Mouse (Mus musculus): ENCODE results near the gene Srsf5. TPM values are rescaled to one million over a fixed set of nuclear protein-coding genes. Genes with fewer than 3 reads are reported as not detected.

The Srsf5 gene
- polyA plus RNA-seq, 1 experiment from 2014 or later = 426 TPM

GRCm38 (mm10) chr12:80956039-80956438 lies 10.7 kb downstream of the Srsf5 start:
- no peak for ATAC-seq
- H3K4me1 ChIP-seq (ENCODE audit: control insufficient read depth, insufficient read depth, low read length) = no peaks in the 10 kb centered on the region
- H3K27me3 ChIP-seq (ENCODE audit: control insufficient read depth, insufficient read depth, low read depth, low read length) = no peaks in the 10 kb centered on the region
- no peak overlapping the region for H3K4me2 ChIP-seq (ENCODE audit: low read length)
- 90% methylated on average over 3 of the region's 3 CpGs for WGBS
- H3K9me3 ChIP-seq (replicated peaks; ENCODE audit: control insufficient read depth, low read length, poor library complexity, severe bottlenecking) = no peaks in the 10 kb centered on the region
- no peak overlapping the region for H3K27ac ChIP-seq (ENCODE audit: low read length)
- H3K9ac ChIP-seq (ENCODE audit: low read depth, low read length) = no peak overlapping the region
- H3K36me3 ChIP-seq (ENCODE audit: control insufficient read depth, insufficient read depth, low read length) = peaks cover 37% of the 10 kb centered on the region
- no peak overlapping the region for H3K4me3 ChIP-seq (ENCODE audit: low read depth, low read length)

GRCm38 (mm10) chr12:80957961-80958360 lies 12.7 kb downstream of the Srsf5 start:
- H3K27ac ChIP-seq (ENCODE audit: low read length) = no peak overlapping the region
- no peak overlapping the region for H3K9ac ChIP-seq (ENCODE audit: low read depth, low read length)
- no peaks in the 10 kb centered on the region for H3K27me3 ChIP-seq (ENCODE audit: control insufficient read depth, insufficient read depth, low read depth, low read length)
- no peak overlapping the region for H3K4me3 ChIP-seq (ENCODE audit: low read depth, low read length)
- 92% methylated on average over 4 of the region's 4 CpGs for WGBS
- no peaks in the 10 kb centered on the region for H3K9me3 ChIP-seq (replicated peaks; ENCODE audit: control insufficient read depth, low read length, poor library complexity, severe bottlenecking)
- no peaks in the 10 kb centered on the region for H3K4me1 ChIP-seq (ENCODE audit: control insufficient read depth, insufficient read depth, low read length)
- no peak overlapping the region for H3K4me2 ChIP-seq (ENCODE audit: low read length)
- ATAC-seq = no peak
- H3K36me3 ChIP-seq (ENCODE audit: control insufficient read depth, insufficient read depth, low read length) = peaks cover 31% of the 10 kb centered on the region

GRCm38 (mm10) chr12:80962566-80962965 lies 17.3 kb downstream of the Srsf5 start:
- Histone ChIP-seq H3K4me3 (ENCODE audit: low read depth, low read length) (no peak overlapping the region), H3K36me3 (ENCODE audit: control insufficient read depth, insufficient read depth, low read length) (0 out of 2 replicates have a peak, but pooled peaks cover 6% of the 10 kb centered on the region), H3K27me3 (ENCODE audit: control insufficient read depth, insufficient read depth, low read depth, low read length) (no peaks in the 10 kb centered on the region), H3K4me2 (ENCODE audit: low read length) (no peak overlapping the region), H3K4me1 (ENCODE audit: control insufficient read depth, insufficient read depth, low read length) (no peaks in the 10 kb centered on the region), H3K9me3 (replicated peaks; ENCODE audit: control insufficient read depth, low read length, poor library complexity, severe bottlenecking) (no peaks in the 10 kb centered on the region), H3K9ac (ENCODE audit: low read depth, low read length) (no peak overlapping the region), H3K27ac (ENCODE audit: low read length) (no peak overlapping the region)
- 89% methylated on average over 4 of the region's 4 CpGs for WGBS
- ATAC-seq = no peak

- no peaks in the 10 kb centered on the region for H3K27me3 ChIP-seq (ENCODE audit: control insufficient read depth, insufficient read depth, low read depth, low read length)
- no peaks in the 10 kb centered on the region for H3K36me3 ChIP-seq (ENCODE audit: control insufficient read depth, insufficient read depth, low read length)
- no peak overlapping the region for H3K27ac ChIP-seq (ENCODE audit: low read length)
- H3K4me2 ChIP-seq (ENCODE audit: low read length) = no peak overlapping the region
- WGBS = 86% methylated on average over 11 of the region's 11 CpGs
- H3K4me3 ChIP-seq (ENCODE audit: low read depth, low read length) = no peak overlapping the region
- no peak for ATAC-seq
- no peaks in the 10 kb centered on the region for H3K9me3 ChIP-seq (replicated peaks; ENCODE audit: control insufficient read depth, low read length, poor library complexity, severe bottlenecking)
- no peaks in the 10 kb centered on the region for H3K4me1 ChIP-seq (ENCODE audit: control insufficient read depth, insufficient read depth, low read length)
- no peak overlapping the region for H3K9ac ChIP-seq (ENCODE audit: low read depth, low read length)
Observed at GRCm38 (mm10) chr12:80966059-80966838, 20.9 kb downstream of the Srsf5 start.

- Histone ChIP-seq H3K4me3 (ENCODE audit: low read depth, low read length) (no peak overlapping the region), H3K9ac (ENCODE audit: low read depth, low read length) (no peak overlapping the region), H3K27ac (ENCODE audit: low read length) (no peak overlapping the region), H3K36me3 (ENCODE audit: control insufficient read depth, insufficient read depth, low read length) (no peaks in the 10 kb centered on the region), H3K9me3 (replicated peaks; ENCODE audit: control insufficient read depth, low read length, poor library complexity, severe bottlenecking) (no peaks in the 10 kb centered on the region), H3K27me3 (ENCODE audit: control insufficient read depth, insufficient read depth, low read depth, low read length) (no peaks in the 10 kb centered on the region), H3K4me2 (ENCODE audit: low read length) (no peak overlapping the region), H3K4me1 (ENCODE audit: control insufficient read depth, insufficient read depth, low read length) (no peaks in the 10 kb centered on the region)
- WGBS = 91% methylated on average over 9 of the region's 9 CpGs
- ATAC-seq = no peak
Observed at GRCm38 (mm10) chr12:80967918-80968317, 22.6 kb downstream of the Srsf5 start.

GRCm38 (mm10) chr12:80968605-80969004 lies 23.3 kb downstream of the Srsf5 start, which contains the start of gene Slc10a1:
Slc10a1 (minus strand) TSS chr12:80968705.
- H3K4me2 ChIP-seq (ENCODE audit: low read length) = no peak within 1 kb of the TSS
- no peak within 1 kb of the TSS for H3K27ac ChIP-seq (ENCODE audit: low read length)
- ATAC-seq = no peak
- no peaks in the 10 kb centered on the region for H3K36me3 ChIP-seq (ENCODE audit: control insufficient read depth, insufficient read depth, low read length)
- H3K4me1 ChIP-seq (ENCODE audit: control insufficient read depth, insufficient read depth, low read length) = no peaks in the 10 kb centered on the region
- 81% methylated on average over 5 of the region's 5 CpGs for WGBS
- no peaks in the 10 kb centered on the region for H3K9me3 ChIP-seq (replicated peaks; ENCODE audit: control insufficient read depth, low read length, poor library complexity, severe bottlenecking)
- H3K27me3 ChIP-seq (ENCODE audit: control insufficient read depth, insufficient read depth, low read depth, low read length) = no peaks in the 10 kb centered on the region
- H3K4me3 ChIP-seq (ENCODE audit: low read depth, low read length) = no peak within 1 kb of the TSS
- no peak within 1 kb of the TSS for H3K9ac ChIP-seq (ENCODE audit: low read depth, low read length)

- H3K27me3 ChIP-seq (ENCODE audit: control insufficient read depth, insufficient read depth, low read depth, low read length) = no peaks in the 10 kb centered on the region
- no peak for ATAC-seq
- H3K27ac ChIP-seq (ENCODE audit: low read length) = no peak overlapping the region
- no peak overlapping the region for H3K4me3 ChIP-seq (ENCODE audit: low read depth, low read length)
- H3K36me3 ChIP-seq (ENCODE audit: control insufficient read depth, insufficient read depth, low read length) = no peaks in the 10 kb centered on the region
- H3K9ac ChIP-seq (ENCODE audit: low read depth, low read length) = no peak overlapping the region
- no peak overlapping the region for H3K4me2 ChIP-seq (ENCODE audit: low read length)
- H3K9me3 ChIP-seq (replicated peaks; ENCODE audit: control insufficient read depth, low read length, poor library complexity, severe bottlenecking) = no peaks in the 10 kb centered on the region
- WGBS = 55% methylated on average over 8 of the region's 8 CpGs
- H3K4me1 ChIP-seq (ENCODE audit: control insufficient read depth, insufficient read depth, low read length) = no peaks in the 10 kb centered on the region
Observed at GRCm38 (mm10) chr12:80970181-80970705, 24.9 kb downstream of the Srsf5 start.

- Histone ChIP-seq H3K9ac (ENCODE audit: low read depth, low read length) (no peak overlapping the region), H3K4me3 (ENCODE audit: low read depth, low read length) (no peak overlapping the region), H3K27me3 (ENCODE audit: control insufficient read depth, insufficient read depth, low read depth, low read length) (no peaks in the 10 kb centered on the region), H3K27ac (ENCODE audit: low read length) (no peak overlapping the region), H3K4me2 (ENCODE audit: low read length) (no peak overlapping the region), H3K9me3 (replicated peaks; ENCODE audit: control insufficient read depth, low read length, poor library complexity, severe bottlenecking) (no peaks in the 10 kb centered on the region), H3K4me1 (ENCODE audit: control insufficient read depth, insufficient read depth, low read length) (no peaks in the 10 kb centered on the region), H3K36me3 (ENCODE audit: control insufficient read depth, insufficient read depth, low read length) (no peaks in the 10 kb centered on the region)
- 31% methylated on average over 3 of the region's 3 CpGs for WGBS
- ATAC-seq = no peak
Observed at GRCm38 (mm10) chr12:80971756-80972155, 26.5 kb downstream of the Srsf5 start.

- Histone ChIP-seq H3K36me3 (ENCODE audit: control insufficient read depth, insufficient read depth, low read length) (no peaks in the 10 kb centered on the region), H3K4me3 (ENCODE audit: low read depth, low read length) (no peak overlapping the region), H3K4me1 (ENCODE audit: control insufficient read depth, insufficient read depth, low read length) (no peaks in the 10 kb centered on the region), H3K27me3 (ENCODE audit: control insufficient read depth, insufficient read depth, low read depth, low read length) (no peaks in the 10 kb centered on the region), H3K4me2 (ENCODE audit: low read length) (no peak overlapping the region), H3K9ac (ENCODE audit: low read depth, low read length) (no peak overlapping the region), H3K27ac (ENCODE audit: low read length) (no peak overlapping the region), H3K9me3 (replicated peaks; ENCODE audit: control insufficient read depth, low read length, poor library complexity, severe bottlenecking) (no peaks in the 10 kb centered on the region)
- WGBS = 89% methylated on average over 11 of the region's 11 CpGs
- no peak for ATAC-seq
Observed at GRCm38 (mm10) chr12:80975939-80976671, 30.8 kb downstream of the Srsf5 start.
